Mouse (Mus musculus) limb, embryonic 12.5 days (tissue): Measurements from ENCODE around the gene Pld3. TPM values are rescaled to one million over a fixed set of nuclear protein-coding genes. Genes with fewer than 3 reads are reported as not detected.

Experiments
- polyA plus RNA-seq: library from polyadenylated mRNA; unstranded; fragments of >200 nt; fragmentation: Nextera tagmentation; extraction: Ambion mirVana; gene quantifications from 2 replicates; pipeline ENCODE4 v1.2.1, GENCODE M21; 2016

Pld3 gene
- polyA plus RNA-seq, 1 experiment from 2014 or later: 59.7 TPM

Other genes with a start within 250 kb of the Pld3 start
- 15.2 and 15.8 TPM in 2 replicates for gene Ltbp4, start 215.5 kb downstream of the Pld3 start, polyA plus RNA-seq
- 59.5 and 59.9 TPM in 2 replicates for gene Shkbp1, start 197.2 kb downstream of the Pld3 start, polyA plus RNA-seq
- 0.42 TPM in 1 of 2 replicates, not detected in the other for gene Gm20479, start 195.8 kb downstream of the Pld3 start, polyA plus RNA-seq
- gene Sptbn4, start 105.5 kb downstream of the Pld3 start, polyA plus RNA-seq: 0.26 and 0.41 TPM in 2 replicates
- 34.1 and 38.8 TPM in 2 replicates for gene Blvrb, start 105.2 kb downstream of the Pld3 start, polyA plus RNA-seq
- 29.4 and 30.3 TPM in 2 replicates for gene Sertad3, start 79.5 kb downstream of the Pld3 start, polyA plus RNA-seq
- gene Sertad1, start 66.3 kb downstream of the Pld3 start, polyA plus RNA-seq: 29.4 and 30.4 TPM in 2 replicates
- gene Prx, start 53.9 kb downstream of the Pld3 start, polyA plus RNA-seq: 5.6 and 6.1 TPM in 2 replicates
- gene Hipk4, start 30.0 kb downstream of the Pld3 start, polyA plus RNA-seq: 0.60 and 0.97 TPM in 2 replicates
- 34.7 and 36.0 TPM in 2 replicates for gene 2310022A10Rik, start within 50 bp of the Pld3 start, polyA plus RNA-seq
- gene Akt2, start 38.3 kb upstream of the Pld3 start, polyA plus RNA-seq: 98.8 and 104 TPM in 2 replicates
- gene Ttc9b, start 100.7 kb upstream of the Pld3 start, polyA plus RNA-seq: 0.20 TPM in 1 of 2 replicates, not detected in the other
- gene Map3k10, start 121.4 kb upstream of the Pld3 start, polyA plus RNA-seq: 16.6 and 18.6 TPM in 2 replicates
- gene Zfp607b, start 136.1 kb upstream of the Pld3 start, polyA plus RNA-seq: 3.7 and 3.8 TPM in 2 replicates
- 48.0 and 50.2 TPM in 2 replicates for gene Zfp60, start 178.2 kb upstream of the Pld3 start, polyA plus RNA-seq